Comparison of ENCODE assay signal across 14 mouse cellular contexts in the genomic region with DNA sequence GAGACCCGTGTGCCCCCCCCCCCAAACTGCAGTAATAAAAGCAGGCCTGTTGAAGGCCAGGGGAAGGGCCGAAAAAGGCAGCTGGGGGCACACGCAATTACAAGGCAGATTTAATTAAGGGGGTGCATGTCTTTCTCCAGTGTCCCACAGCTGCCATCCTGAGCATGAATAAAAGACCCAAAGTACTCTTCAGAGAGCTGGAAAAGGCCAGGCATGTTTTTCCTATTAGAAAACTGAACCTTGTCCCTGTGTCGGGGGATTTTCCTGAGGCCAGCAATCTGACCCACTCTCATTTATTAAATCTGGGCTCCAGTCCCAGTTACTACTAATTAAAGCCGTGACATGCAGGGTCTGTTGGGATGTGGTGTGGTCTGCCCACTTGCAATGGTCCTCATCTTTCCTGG. TPM values are rescaled to one million over a fixed set of nuclear protein-coding genes. Genes with fewer than 3 reads are reported as not detected.
DNase-seq lines count a peak whose midpoint lies in the region; ATAC-seq and TF ChIP-seq lines count a peak whose summit lies in the region.
"Had no signal": no experiment of that assay in that cellular context is flagged by ENCODE, and none has a peak within 500 bp of the region (broad histone marks: within the 10 kb centered on the region; RNA-seq: fewer than 3 reads in every experiment).

No protein-coding gene starts in this region.

- TF ChIP-seq CTCF in forebrain, postnatal 0 days (IDR thresholded peaks at IDR 0.05; ENCODE audit: low read depth), result no peak

- no peak overlapping the region for H3K4me3 ChIP-seq in intestine, embryonic 14.5 days (ENCODE audit: low read depth, low read length)
- H3K4me3 ChIP-seq in intestine, embryonic 16.5 days (ENCODE audit: low read length), result no peak overlapping the region
- no peak overlapping the region for H3K4me3 ChIP-seq in embryonic facial prominence, embryonic 11.5 days (ENCODE audit: low read depth, low read length)
- no peak overlapping the region for H3K4me3 ChIP-seq in forebrain, postnatal 0 days (ENCODE audit: low read depth, low read length)
- no peak overlapping the region for H3K4me3 ChIP-seq in limb, embryonic 11.5 days (ENCODE audit: low read depth, low read length)
- H3K4me3 ChIP-seq: gastrocnemius, adult 2 months; myocyte had no signal

- no peak overlapping the region for H3K9ac ChIP-seq in intestine, embryonic 14.5 days (ENCODE audit: low read length)
- no peak overlapping the region for H3K9ac ChIP-seq in intestine, embryonic 16.5 days (ENCODE audit: low read depth, low read length)
- H3K9ac ChIP-seq in embryonic facial prominence, embryonic 11.5 days (replicated peaks; ENCODE audit: low read length), result no peak overlapping the region
- H3K9ac ChIP-seq in forebrain, postnatal 0 days, result no peak overlapping the region
- no peak overlapping the region for H3K9ac ChIP-seq in limb, embryonic 11.5 days (ENCODE audit: low read length)
- H3K9ac ChIP-seq: liver, postnatal 0 days had no signal

- H3K36me3 ChIP-seq in intestine, embryonic 14.5 days (ENCODE audit: control insufficient read depth, insufficient read depth, low read length), result no peaks in the 10 kb centered on the region
- no peaks in the 10 kb centered on the region for H3K36me3 ChIP-seq in intestine, embryonic 16.5 days (ENCODE audit: control insufficient read depth, insufficient read depth, low read length)
- H3K36me3 ChIP-seq in embryonic facial prominence, embryonic 11.5 days (replicated peaks; ENCODE audit: control insufficient read depth, insufficient read depth, low read depth, low read length), result no peaks in the 10 kb centered on the region
- no peaks in the 10 kb centered on the region for H3K36me3 ChIP-seq in forebrain, postnatal 0 days (ENCODE audit: insufficient read depth)
- H3K36me3 ChIP-seq in limb, embryonic 11.5 days (ENCODE audit: control insufficient read depth, insufficient read depth, low read length), result no peaks in the 10 kb centered on the region

- WGBS in intestine, embryonic 14.5 days, result 70% methylated on average over 5 of the region's 5 CpGs
- WGBS in intestine, embryonic 16.5 days, result 69% methylated on average over 5 of the region's 5 CpGs
- WGBS in embryonic facial prominence, embryonic 11.5 days, result 41% methylated on average over 5 of the region's 5 CpGs
- 21% methylated on average over 5 of the region's 5 CpGs for WGBS in forebrain, postnatal 0 days
- 10% methylated on average over 5 of the region's 5 CpGs for WGBS in limb, embryonic 11.5 days

- DNase-seq in intestine, embryonic 14.5 days (ENCODE audit: low spot score), result no peak
- DNase-seq in embryonic facial prominence, embryonic 11.5 days (ENCODE audit: low spot score), result peak; percentile 72
- no peak for DNase-seq in forebrain, postnatal 0 days
- DNase-seq in limb, embryonic 11.5 days (ENCODE audit: low spot score), result peak; percentile 40
- no peak for DNase-seq in right cerebral cortex, adult 18-20 months
- DNase-seq in cerebellum, adult 8-10 months, result no peak
- DNase-seq in thymus, postnatal 25 days, result no peak
- DNase-seq: cerebellum, adult 9-10 months; gastrocnemius, adult 2 months; liver, postnatal 0 days had no signal

- 0 out of 2 replicates have a peak, but pooled peaks have one; percentile 36 for ATAC-seq in intestine, embryonic 14.5 days (replicated peaks; ENCODE audit: low FRiP score, low TSS enrichment, low read depth)
- ATAC-seq in intestine, embryonic 16.5 days, result no peak
- peak; percentile 34; the same call in 1 of the 2 replicates for ATAC-seq in embryonic facial prominence, embryonic 11.5 days (replicated peaks; ENCODE audit: insufficient number of reproducible peaks, low FRiP score, low TSS enrichment, low read depth)
- ATAC-seq in forebrain, postnatal 0 days, result peak; percentile 42; the same call in 1 of the 2 replicates
- ATAC-seq in limb, embryonic 11.5 days (ENCODE audit: insufficient number of reproducible peaks, low FRiP score, low TSS enrichment, low read depth), result no peak
- ATAC-seq: activated CD4-positive, CD25-positive, alpha-beta regulatory T cell, adult 4 months; liver, postnatal 0 days had no signal

- H3K9me3 ChIP-seq in intestine, embryonic 14.5 days (ENCODE audit: control insufficient read depth, low read length), result no peaks in the 10 kb centered on the region
- no peaks in the 10 kb centered on the region for H3K9me3 ChIP-seq in intestine, embryonic 16.5 days (ENCODE audit: control insufficient read depth, low read length)
- H3K9me3 ChIP-seq in embryonic facial prominence, embryonic 11.5 days (replicated peaks; ENCODE audit: control insufficient read depth, low read length), result no peaks in the 10 kb centered on the region
- no peaks in the 10 kb centered on the region for H3K9me3 ChIP-seq in forebrain, postnatal 0 days (ENCODE audit: low read length)
- H3K9me3 ChIP-seq in limb, embryonic 11.5 days (ENCODE audit: control insufficient read depth, low read length), result no peaks in the 10 kb centered on the region

- H3K4me1 ChIP-seq in intestine, embryonic 14.5 days (replicated peaks; ENCODE audit: control insufficient read depth, insufficient read depth, low read length), result no peaks in the 10 kb centered on the region
- no peaks in the 10 kb centered on the region for H3K4me1 ChIP-seq in intestine, embryonic 16.5 days (ENCODE audit: control insufficient read depth, insufficient read depth, low read length)
- peaks cover 3% of the 10 kb centered on the region; the same call in 1 of the 2 replicates for H3K4me1 ChIP-seq in embryonic facial prominence, embryonic 11.5 days (ENCODE audit: control insufficient read depth, insufficient read depth, low read length)
- H3K4me1 ChIP-seq in forebrain, postnatal 0 days (ENCODE audit: insufficient read depth), result no peaks in the 10 kb centered on the region
- peaks cover 16% of the 10 kb centered on the region for H3K4me1 ChIP-seq in limb, embryonic 11.5 days (ENCODE audit: control insufficient read depth, insufficient read depth, low read length)

- H3K27me3 ChIP-seq in intestine, embryonic 14.5 days (replicated peaks; ENCODE audit: control insufficient read depth, insufficient read depth, low read length), result no peaks in the 10 kb centered on the region
- no peaks in the 10 kb centered on the region for H3K27me3 ChIP-seq in intestine, embryonic 16.5 days (replicated peaks; ENCODE audit: control insufficient read depth, insufficient read depth, low read length)
- H3K27me3 ChIP-seq in embryonic facial prominence, embryonic 11.5 days (ENCODE audit: control insufficient read depth, insufficient read depth, low read length), result no peaks in the 10 kb centered on the region
- H3K27me3 ChIP-seq in forebrain, postnatal 0 days (ENCODE audit: insufficient read depth, low read length), result no peaks in the 10 kb centered on the region
- no peaks in the 10 kb centered on the region for H3K27me3 ChIP-seq in limb, embryonic 11.5 days (ENCODE audit: control insufficient read depth, insufficient read depth, low read length)

- H3K27ac ChIP-seq in intestine, embryonic 14.5 days (ENCODE audit: low read depth), result 0 out of 2 replicates have a peak overlapping the region, but pooled peaks have one; percentile 12
- H3K27ac ChIP-seq in intestine, embryonic 16.5 days (ENCODE audit: low read length), result no peak overlapping the region; the same call in 1 of the 2 replicates
- H3K27ac ChIP-seq in embryonic facial prominence, embryonic 11.5 days (replicated peaks; ENCODE audit: low read depth, low read length), result 0 out of 2 replicates have a peak overlapping the region, but pooled peaks have one; percentile 25
- no peak overlapping the region for H3K27ac ChIP-seq in forebrain, postnatal 0 days (ENCODE audit: low read depth, low read length)
- peak overlapping the region; percentile 68; the same call in 1 of the 2 replicates for H3K27ac ChIP-seq in limb, embryonic 11.5 days (replicated peaks; ENCODE audit: low read depth, low read length)
- H3K27ac ChIP-seq: gastrocnemius, adult 2 months had no signal

- no peak overlapping the region for H3K4me2 ChIP-seq in intestine, embryonic 14.5 days (ENCODE audit: low read length)
- no peak overlapping the region for H3K4me2 ChIP-seq in intestine, embryonic 16.5 days (ENCODE audit: low read depth, low read length)
- no peak overlapping the region for H3K4me2 ChIP-seq in embryonic facial prominence, embryonic 11.5 days (ENCODE audit: low read depth, low read length)
- H3K4me2 ChIP-seq in forebrain, postnatal 0 days (ENCODE audit: low read depth), result no peak overlapping the region
- H3K4me2 ChIP-seq in limb, embryonic 11.5 days (ENCODE audit: low read depth, severe bottlenecking), result no peak overlapping the region

RNA-seq across cellular contexts. Expression of a gene that starts 9.4 kb away (rescaled TPM):
- polyA plus RNA-seq in intestine, embryonic 14.5 days (2014; fragmentation: Nextera tagmentation; extraction: Ambion mirVana), result 3.2 and 5.4 TPM in 2 replicates
- 5.4 and 6.2 TPM in 2 replicates for polyA plus RNA-seq in intestine, embryonic 16.5 days (2015; fragmentation: Nextera tagmentation; extraction: Ambion mirVana)
- polyA plus RNA-seq in embryonic facial prominence, embryonic 11.5 days (2014; fragmentation: Nextera tagmentation; extraction: Ambion mirVana), result 2.3 and 2.9 TPM in 2 replicates
- total RNA-seq in forebrain, postnatal 0 days (2014; rRNA removed), result 3.6 and 6.1 TPM in 2 replicates
- 3.5 and 5.3 TPM in 2 replicates for polyA plus RNA-seq in forebrain, postnatal 0 days (2015; fragmentation: Nextera tagmentation; extraction: Ambion mirVana)
- polyA plus RNA-seq in limb, embryonic 11.5 days (2014; fragmentation: Nextera tagmentation; extraction: Ambion mirVana), result 2.8 and 4.3 TPM in 2 replicates
- total RNA-seq: heart, postnatal 25 days had no signal

Comparison
In these comparisons a context has a peak if more than half of its experiments do, and no peak if none do; other contexts are left out.
1. ATAC-seq: peak in intestine, embryonic 14.5 days (single experiment), embryonic facial prominence, embryonic 11.5 days (single experiment) and forebrain, postnatal 0 days (single experiment); none in intestine, embryonic 16.5 days (single experiment) and limb, embryonic 11.5 days (single experiment).
2. H3K27ac ChIP-seq: peak in intestine, embryonic 14.5 days (single experiment), embryonic facial prominence, embryonic 11.5 days (single experiment) and limb, embryonic 11.5 days (single experiment); none in intestine, embryonic 16.5 days (single experiment) and forebrain, postnatal 0 days (single experiment).
3. DNase-seq: peak in embryonic facial prominence, embryonic 11.5 days (single experiment) and limb, embryonic 11.5 days (single experiment); none in intestine, embryonic 14.5 days (single experiment), forebrain, postnatal 0 days (single experiment), right cerebral cortex, adult 18-20 months (single experiment), cerebellum, adult 8-10 months (single experiment) and thymus, postnatal 25 days (single experiment).